Mouse (Mus musculus) heart, embryonic 15.5 days (tissue): Measurements from ENCODE around the gene Col5a3. TPM values are rescaled to one million over a fixed set of nuclear protein-coding genes. Genes with fewer than 3 reads are reported as not detected.

Experiments used
- ATAC-seq: fragments of 200-750 bp; cut with Nextera tagmentation; replicated peaks from 2 replicates; pipeline ENCODE4 v1.8.0; 2017; ENCODE audit warnings: low read depth, moderate TSS enrichment; ENCODE audit not compliant: insufficient number of reproducible peaks, insufficient read depth, low FRiP score
- H3K27ac ChIP-seq: fragments of 300-500 bp; sonication (generic); 2 replicates; pipeline ENCODE4 v1.5.1; 2015; ENCODE audit warnings: mild to moderate bottlenecking, inconsistent platforms
- H3K27me3 ChIP-seq: fragments of 300-500 bp; sonication (generic); 2 replicates; pipeline ENCODE4 v1.6.1; 2015; ENCODE audit warnings: inconsistent platforms
- H3K36me3 ChIP-seq: fragments of 300-500 bp; sonication (generic); 2 replicates; pipeline ENCODE4 v1.6.1; 2015; ENCODE audit warnings: mild to moderate bottlenecking, inconsistent platforms
- H3K4me1 ChIP-seq: fragments of 300-500 bp; sonication (generic); replicated peaks from 2 replicates; pipeline ENCODE4 v1.6.1; 2015; ENCODE audit warnings: inconsistent platforms
- H3K4me2 ChIP-seq: fragments of 300-500 bp; sonication (generic); 2 replicates; pipeline ENCODE4 v1.6.1; 2015; ENCODE audit warnings: inconsistent platforms, mild to moderate bottlenecking, moderate library complexity
- H3K4me3 ChIP-seq: fragments of 300-500 bp; sonication (generic); 2 replicates; pipeline ENCODE4 v1.5.1; 2015; ENCODE audit warnings: mild to moderate bottlenecking, inconsistent platforms
- H3K9ac ChIP-seq: fragments of 300-500 bp; sonication (generic); 2 replicates; pipeline ENCODE4 v1.6.1; 2015; ENCODE audit warnings: mild to moderate bottlenecking, inconsistent platforms
- H3K9me3 ChIP-seq: fragments of 300-500 bp; sonication (generic); replicated peaks from 2 replicates; pipeline ENCODE4 v1.6.1; 2016; ENCODE audit warnings: inconsistent platforms
- WGBS: fragments of 180-500 bp; shearing (Covaris S2); methylation state at CpG from one replicate; pipeline ENCODE4 v1.1.7; 2015; ENCODE audit warnings: mixed read lengths; 5-methylcytosine and 5-hydroxymethylcytosine counted together
- polyA plus RNA-seq: library from polyadenylated mRNA; unstranded; fragments of >200 nt; fragmentation: Nextera tagmentation; extraction: Ambion mirVana; gene quantifications from 2 replicates; pipeline ENCODE4 v1.2.1, GENCODE M21; 2015

Col5a3 gene
- polyA plus RNA-seq, 1 experiment from 2014 or later: 1.1 TPM

GRCm38 (mm10) chr9:20761388-20761787 lies 53.5 kb downstream of the Col5a3 start:
- H3K4me3 ChIP-seq: no peak overlapping the region
- no peak overlapping the region for H3K9ac ChIP-seq
- H3K9me3 ChIP-seq: no peaks in the 10 kb centered on the region
- ATAC-seq: no peak
- H3K4me1 ChIP-seq: no peaks in the 10 kb centered on the region
- H3K27me3 ChIP-seq: no peaks in the 10 kb centered on the region; the same call in 1 of the 2 replicates
- 50% methylated on average over 3 of the region's 3 CpGs for WGBS
- no peaks in the 10 kb centered on the region for H3K36me3 ChIP-seq
- no peak overlapping the region for H3K27ac ChIP-seq
- no peak overlapping the region for H3K4me2 ChIP-seq

- no peaks in the 10 kb centered on the region for H3K36me3 ChIP-seq
- no peaks in the 10 kb centered on the region for H3K4me1 ChIP-seq
- no peak overlapping the region for H3K9ac ChIP-seq
Measured at GRCm38 (mm10) chr9:20760813-20761212, 54.1 kb downstream of the Col5a3 start.

GRCm38 (mm10) chr9:20758896-20759295 lies 56.0 kb downstream of the Col5a3 start:
- no peak overlapping the region for H3K4me3 ChIP-seq
- no peaks in the 10 kb centered on the region for H3K36me3 ChIP-seq
- no peaks in the 10 kb centered on the region for H3K4me1 ChIP-seq
- WGBS: 82% methylated on average over 6 of the region's 6 CpGs
- no peak overlapping the region for H3K9ac ChIP-seq
- no peaks in the 10 kb centered on the region; the same call in 1 of the 2 replicates for H3K27me3 ChIP-seq
- no peaks in the 10 kb centered on the region for H3K9me3 ChIP-seq
- no peak overlapping the region for H3K4me2 ChIP-seq
- no peak overlapping the region for H3K27ac ChIP-seq
- no peak for ATAC-seq

More at GRCm38 (mm10) chr9:20760813-20761212, 54.1 kb downstream of the Col5a3 start:
- ATAC-seq: peak; percentile 73
- Histone ChIP-seq H3K9me3 (no peaks in the 10 kb centered on the region), H3K27me3 (no peaks in the 10 kb centered on the region; the same call in 1 of the 2 replicates), H3K27ac (no peak overlapping the region), H3K4me3 (no peak overlapping the region), H3K4me2 (no peak overlapping the region)
- WGBS: 44% methylated on average over 12 of the region's 12 CpGs

- Histone ChIP-seq H3K4me2 (no peak overlapping the region), H3K9me3 (no peaks in the 10 kb centered on the region), H3K27me3 (no peaks in the 10 kb centered on the region; the same call in 1 of the 2 replicates), H3K9ac (no peak overlapping the region), H3K4me3 (no peak overlapping the region), H3K36me3 (no peaks in the 10 kb centered on the region), H3K27ac (no peak overlapping the region), H3K4me1 (no peaks in the 10 kb centered on the region)
- ATAC-seq: no peak
- WGBS: 75% methylated on average over 2 of the region's 2 CpGs
Measured at GRCm38 (mm10) chr9:20758243-20758642, 56.6 kb downstream of the Col5a3 start.

- Histone ChIP-seq H3K4me3 (no peak overlapping the region), H3K4me1 (no peaks in the 10 kb centered on the region), H3K9me3 (no peaks in the 10 kb centered on the region), H3K9ac (no peak overlapping the region), H3K4me2 (no peak overlapping the region), H3K36me3 (no peaks in the 10 kb centered on the region), H3K27me3 (no peaks in the 10 kb centered on the region), H3K27ac (no peak overlapping the region)
- no peak for ATAC-seq
- 56% methylated on average over 6 of the region's 6 CpGs for WGBS
Measured at GRCm38 (mm10) chr9:20757087-20757955, 57.5 kb downstream of the Col5a3 start.

- no peak overlapping the region for H3K27ac ChIP-seq
- H3K4me3 ChIP-seq: no peak overlapping the region
- no peaks in the 10 kb centered on the region for H3K27me3 ChIP-seq
- ATAC-seq: no peak
- H3K9me3 ChIP-seq: no peaks in the 10 kb centered on the region
- no peak overlapping the region for H3K4me2 ChIP-seq
- no peak overlapping the region for H3K9ac ChIP-seq
- no peaks in the 10 kb centered on the region for H3K4me1 ChIP-seq
- 78% methylated on average over 4 of the region's 4 CpGs for WGBS
- no peaks in the 10 kb centered on the region for H3K36me3 ChIP-seq
Measured at GRCm38 (mm10) chr9:20756081-20756700, 58.7 kb downstream of the Col5a3 start.

GRCm38 (mm10) chr9:20754335-20754734 lies 60.5 kb downstream of the Col5a3 start:
- H3K36me3 ChIP-seq: no peaks in the 10 kb centered on the region

GRCm38 (mm10) chr9:20751477-20752029 lies 63.3 kb downstream of the Col5a3 start:
- Histone ChIP-seq H3K27me3 (peaks cover 23% of the 10 kb centered on the region), H3K4me1 (no peaks in the 10 kb centered on the region), H3K9me3 (no peaks in the 10 kb centered on the region), H3K27ac (no peak overlapping the region), H3K9ac (no peak overlapping the region), H3K4me2 (no peak overlapping the region), H3K36me3 (no peaks in the 10 kb centered on the region), H3K4me3 (no peak overlapping the region)
- ATAC-seq: no peak
- WGBS: 45% methylated on average over 6 of the region's 6 CpGs

More at GRCm38 (mm10) chr9:20754335-20754734, 60.5 kb downstream of the Col5a3 start:
- no peak overlapping the region for H3K4me3 ChIP-seq
- 73% methylated on average over 2 of the region's 2 CpGs for WGBS
- ATAC-seq: no peak
- H3K27me3 ChIP-seq: no peaks in the 10 kb centered on the region
- no peaks in the 10 kb centered on the region for H3K9me3 ChIP-seq
- H3K4me2 ChIP-seq: no peak overlapping the region
- no peak overlapping the region for H3K27ac ChIP-seq
- no peaks in the 10 kb centered on the region for H3K4me1 ChIP-seq
- no peak overlapping the region for H3K9ac ChIP-seq

GRCm38 (mm10) chr9:20749213-20749612 lies 65.7 kb downstream of the Col5a3 start:
- WGBS: 50% methylated on average over 5 of the region's 5 CpGs
- Histone ChIP-seq H3K4me3 (no peak overlapping the region), H3K9ac (no peak overlapping the region), H3K27me3 (peaks cover 47% of the 10 kb centered on the region), H3K4me1 (peaks cover 9% of the 10 kb centered on the region), H3K27ac (no peak overlapping the region), H3K4me2 (no peak overlapping the region), H3K9me3 (no peaks in the 10 kb centered on the region), H3K36me3 (no peaks in the 10 kb centered on the region)
- ATAC-seq: no peak

GRCm38 (mm10) chr9:20748540-20748939 lies 66.3 kb downstream of the Col5a3 start:
- Histone ChIP-seq H3K27ac (no peak overlapping the region), H3K4me2 (no peak overlapping the region), H3K4me1 (peaks cover 9% of the 10 kb centered on the region), H3K4me3 (no peak overlapping the region), H3K9ac (no peak overlapping the region), H3K9me3 (no peaks in the 10 kb centered on the region), H3K36me3 (no peaks in the 10 kb centered on the region), H3K27me3 (peaks cover 54% of the 10 kb centered on the region)
- ATAC-seq: no peak
- 62% methylated on average over 3 of the region's 3 CpGs for WGBS

GRCm38 (mm10) chr9:20747682-20748081 lies 67.2 kb downstream of the Col5a3 start:
- ATAC-seq: no peak
- Histone ChIP-seq H3K4me2 (no peak overlapping the region), H3K27ac (no peak overlapping the region), H3K9me3 (no peaks in the 10 kb centered on the region), H3K36me3 (no peaks in the 10 kb centered on the region), H3K9ac (no peak overlapping the region), H3K4me3 (no peak overlapping the region), H3K27me3 (peaks cover 62% of the 10 kb centered on the region), H3K4me1 (peaks cover 9% of the 10 kb centered on the region)
- 15% methylated on average over 3 of the region's 3 CpGs for WGBS
